Mouse (Mus musculus): ENCODE data around the gene Trim29. TPM values are rescaled to one million over a fixed set of nuclear protein-coding genes. Genes with fewer than 3 reads are reported as not detected.
A peak's percentile ranks its signal among the peaks of the same experiment; 100 is the strongest.

The Trim29 gene
- polyA plus RNA-seq, 1 experiment from 2014 or later = 1.3 TPM

GRCm38 (mm10) chr9:43339614-43340020, 29.0 kb downstream of the Trim29 start:
- Histone ChIP-seq H3K9me3 (ENCODE audit: control insufficient read depth, low read length) (no peaks in the 10 kb centered on the region), H3K27ac (ENCODE audit: low read length) (no peak overlapping the region), H3K27me3 (ENCODE audit: control insufficient read depth, insufficient read depth, low read depth, low read length) (no peaks in the 10 kb centered on the region; the same call in 1 of the 2 replicates), H3K4me1 (replicated peaks; ENCODE audit: control insufficient read depth, insufficient read depth, low read length) (no peaks in the 10 kb centered on the region), H3K9ac (ENCODE audit: low read length) (no peak overlapping the region), H3K4me2 (ENCODE audit: low read depth, low read length) (no peak overlapping the region), H3K4me3 (ENCODE audit: low read length) (no peak overlapping the region), H3K36me3 (ENCODE audit: control insufficient read depth, insufficient read depth, low read length) (no peaks in the 10 kb centered on the region)
- 0% methylated on average over 2 of the region's 2 CpGs for WGBS
- ATAC-seq (ENCODE audit: low read depth) = 0 out of 2 replicates have a peak, but pooled peaks have one; percentile 17

DNA sequence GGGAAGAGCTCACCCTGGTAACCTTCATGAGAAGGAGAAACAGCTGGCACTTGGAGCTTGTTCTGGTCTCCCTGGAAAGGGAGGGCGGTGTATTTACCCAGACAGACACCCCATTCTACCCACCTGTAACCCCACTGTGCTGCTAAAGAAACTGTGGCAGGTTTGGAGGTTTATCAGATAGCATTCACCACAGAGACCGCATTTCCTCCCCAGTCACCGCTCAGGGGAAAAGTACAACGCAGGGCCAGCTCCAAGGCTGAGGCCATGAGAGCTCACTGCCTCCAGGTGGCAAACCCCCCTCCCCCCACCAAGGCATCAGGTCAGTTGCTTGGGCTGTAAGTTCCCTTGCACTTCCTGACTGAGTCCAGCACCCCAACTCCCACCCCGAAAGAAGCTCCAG, 39.4 kb downstream of the Trim29 start:
- no peak overlapping the region for H3K4me3 ChIP-seq (ENCODE audit: low read length)
- no peak for ATAC-seq (ENCODE audit: low read depth)
- H3K9me3 ChIP-seq (ENCODE audit: control insufficient read depth, low read length) = no peaks in the 10 kb centered on the region
- H3K27me3 ChIP-seq (ENCODE audit: control insufficient read depth, insufficient read depth, low read depth, low read length) = no peaks in the 10 kb centered on the region
- H3K4me2 ChIP-seq (ENCODE audit: low read depth, low read length) = no peak overlapping the region
- no peak overlapping the region for H3K9ac ChIP-seq (ENCODE audit: low read length)
- no peaks in the 10 kb centered on the region for H3K36me3 ChIP-seq (ENCODE audit: control insufficient read depth, insufficient read depth, low read length)
- 34% methylated on average over 5 of the region's 5 CpGs for WGBS
- no peaks in the 10 kb centered on the region for H3K4me1 ChIP-seq (replicated peaks; ENCODE audit: control insufficient read depth, insufficient read depth, low read length)
- H3K27ac ChIP-seq (ENCODE audit: low read length) = no peak overlapping the region

DNA sequence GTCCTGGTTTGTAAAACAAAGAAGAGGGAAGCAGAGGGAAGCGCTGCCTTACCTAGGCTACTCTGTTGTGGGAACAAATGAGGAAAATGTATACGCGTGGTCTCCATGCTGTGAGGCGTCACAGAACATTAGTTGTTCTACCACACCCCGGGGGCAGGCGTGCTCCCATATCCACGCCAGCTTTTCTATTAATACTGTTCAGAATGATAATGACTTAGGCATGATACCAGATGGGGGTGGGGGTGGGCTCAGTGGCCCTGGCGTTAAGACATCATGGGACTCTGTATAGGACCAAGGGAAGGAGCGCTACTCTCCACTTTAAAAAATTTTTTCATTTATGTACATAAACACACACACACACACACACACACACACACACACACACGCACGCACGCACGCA, 40.4 kb downstream of the Trim29 start:
- no peak overlapping the region for H3K9ac ChIP-seq (ENCODE audit: low read length)
- no peak overlapping the region for H3K4me3 ChIP-seq (ENCODE audit: low read length)
- 66% methylated on average over 13 of the region's 13 CpGs for WGBS
- H3K4me2 ChIP-seq (ENCODE audit: low read depth, low read length) = no peak overlapping the region
- no peak overlapping the region for H3K27ac ChIP-seq (ENCODE audit: low read length)
- no peaks in the 10 kb centered on the region for H3K36me3 ChIP-seq (ENCODE audit: control insufficient read depth, insufficient read depth, low read length)
- H3K4me1 ChIP-seq (replicated peaks; ENCODE audit: control insufficient read depth, insufficient read depth, low read length) = no peaks in the 10 kb centered on the region
- H3K9me3 ChIP-seq (ENCODE audit: control insufficient read depth, low read length) = no peaks in the 10 kb centered on the region
- no peaks in the 10 kb centered on the region for H3K27me3 ChIP-seq (ENCODE audit: control insufficient read depth, insufficient read depth, low read depth, low read length)
- ATAC-seq (ENCODE audit: low read depth) = no peak

DNA sequence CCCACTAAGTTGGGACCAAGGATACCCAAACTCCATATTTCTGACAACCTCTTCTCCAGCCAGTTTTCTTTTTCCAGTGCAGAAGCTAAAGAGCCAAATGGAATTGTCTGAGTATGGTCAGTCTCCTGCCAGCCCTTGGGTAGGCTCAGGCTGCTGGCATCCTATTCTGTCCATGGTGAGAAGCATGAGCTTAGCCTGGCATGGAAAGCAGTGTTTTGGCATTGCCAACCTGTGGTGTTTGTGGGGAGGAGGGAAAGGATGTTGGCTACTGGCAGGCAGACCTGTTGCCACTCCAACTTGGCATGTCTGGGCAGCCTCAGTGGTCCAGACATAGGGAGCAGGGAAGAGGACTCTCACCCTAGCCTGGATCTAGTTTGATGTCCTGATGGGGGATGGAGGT, 46.4 kb downstream of the Trim29 start:
- Histone ChIP-seq H3K27me3 (ENCODE audit: control insufficient read depth, insufficient read depth, low read depth, low read length) (no peaks in the 10 kb centered on the region), H3K9me3 (ENCODE audit: control insufficient read depth, low read length) (no peaks in the 10 kb centered on the region), H3K4me3 (ENCODE audit: low read length) (no peak overlapping the region), H3K4me1 (replicated peaks; ENCODE audit: control insufficient read depth, insufficient read depth, low read length) (no peaks in the 10 kb centered on the region), H3K27ac (ENCODE audit: low read length) (no peak overlapping the region), H3K4me2 (ENCODE audit: low read depth, low read length) (no peak overlapping the region), H3K9ac (ENCODE audit: low read length) (no peak overlapping the region), H3K36me3 (ENCODE audit: control insufficient read depth, insufficient read depth, low read length) (no peaks in the 10 kb centered on the region)
- no peak for ATAC-seq (ENCODE audit: low read depth)

GRCm38 (mm10) chr9:43358591-43359323, 48.1 kb downstream of the Trim29 start:
- ATAC-seq (ENCODE audit: low read depth) = no peak
- H3K27me3 ChIP-seq (ENCODE audit: control insufficient read depth, insufficient read depth, low read depth, low read length) = no peaks in the 10 kb centered on the region
- H3K4me3 ChIP-seq (ENCODE audit: low read length) = no peak overlapping the region
- WGBS = 44% methylated on average over 15 of the region's 15 CpGs
- H3K36me3 ChIP-seq (ENCODE audit: control insufficient read depth, insufficient read depth, low read length) = no peaks in the 10 kb centered on the region
- H3K4me2 ChIP-seq (ENCODE audit: low read depth, low read length) = no peak overlapping the region
- H3K4me1 ChIP-seq (replicated peaks; ENCODE audit: control insufficient read depth, insufficient read depth, low read length) = no peaks in the 10 kb centered on the region
- no peaks in the 10 kb centered on the region for H3K9me3 ChIP-seq (ENCODE audit: control insufficient read depth, low read length)
- no peak overlapping the region for H3K27ac ChIP-seq (ENCODE audit: low read length)
- no peak overlapping the region for H3K9ac ChIP-seq (ENCODE audit: low read length)

DNA sequence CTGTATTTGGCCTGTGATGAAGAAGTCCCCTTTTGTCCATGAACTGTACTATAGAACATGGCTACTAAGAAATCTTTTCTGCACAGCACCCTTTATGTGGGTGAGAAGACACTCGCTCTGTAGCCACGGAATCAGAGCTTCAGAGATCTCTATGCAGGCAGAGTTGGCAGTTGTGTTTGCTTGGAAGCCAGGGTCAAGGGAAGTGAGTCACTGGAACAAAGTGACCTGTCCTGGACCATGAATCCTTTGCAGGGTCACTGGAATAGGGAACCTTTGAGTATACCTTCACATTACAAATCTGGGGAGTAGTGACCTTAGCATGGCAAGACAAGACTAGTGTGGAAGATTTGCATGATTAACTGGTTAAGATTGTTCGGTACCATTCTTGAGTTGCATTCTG, 58.1 kb downstream of the Trim29 start:
- H3K9me3 ChIP-seq (ENCODE audit: control insufficient read depth, low read length) = no peaks in the 10 kb centered on the region
- no peaks in the 10 kb centered on the region for H3K27me3 ChIP-seq (ENCODE audit: control insufficient read depth, insufficient read depth, low read depth, low read length)
- 83% methylated on average over 3 of the region's 3 CpGs for WGBS
- ATAC-seq (ENCODE audit: low read depth) = no peak
- no peak overlapping the region for H3K9ac ChIP-seq (ENCODE audit: low read length)
- no peak overlapping the region for H3K27ac ChIP-seq (ENCODE audit: low read length)
- H3K36me3 ChIP-seq (ENCODE audit: control insufficient read depth, insufficient read depth, low read length) = no peaks in the 10 kb centered on the region
- H3K4me3 ChIP-seq (ENCODE audit: low read length) = no peak overlapping the region
- no peak overlapping the region for H3K4me2 ChIP-seq (ENCODE audit: low read depth, low read length)
- H3K4me1 ChIP-seq (replicated peaks; ENCODE audit: control insufficient read depth, insufficient read depth, low read length) = no peaks in the 10 kb centered on the region

GRCm38 (mm10) chr9:43383871-43384270, 73.2 kb downstream of the Trim29 start:
- H3K4me3 ChIP-seq (ENCODE audit: low read length) = no peak overlapping the region
- H3K4me2 ChIP-seq (ENCODE audit: low read depth, low read length) = no peak overlapping the region
- H3K27me3 ChIP-seq (ENCODE audit: control insufficient read depth, insufficient read depth, low read depth, low read length) = no peaks in the 10 kb centered on the region
- no peaks in the 10 kb centered on the region for H3K4me1 ChIP-seq (replicated peaks; ENCODE audit: control insufficient read depth, insufficient read depth, low read length)
- ATAC-seq (ENCODE audit: low read depth) = no peak
- no peaks in the 10 kb centered on the region for H3K36me3 ChIP-seq (ENCODE audit: control insufficient read depth, insufficient read depth, low read length)
- no peak overlapping the region for H3K27ac ChIP-seq (ENCODE audit: low read length)
- no peak overlapping the region for H3K9ac ChIP-seq (ENCODE audit: low read length)
- H3K9me3 ChIP-seq (ENCODE audit: control insufficient read depth, low read length) = no peaks in the 10 kb centered on the region
- WGBS = 71% methylated on average over 4 of the region's 4 CpGs

GRCm38 (mm10) chr9:43384400-43384799, 73.8 kb downstream of the Trim29 start:
- 58% methylated on average over 3 of the region's 3 CpGs for WGBS
- Histone ChIP-seq H3K27ac (ENCODE audit: low read length) (no peak overlapping the region), H3K36me3 (ENCODE audit: control insufficient read depth, insufficient read depth, low read length) (no peaks in the 10 kb centered on the region), H3K4me2 (ENCODE audit: low read depth, low read length) (no peak overlapping the region), H3K27me3 (ENCODE audit: control insufficient read depth, insufficient read depth, low read depth, low read length) (no peaks in the 10 kb centered on the region), H3K9me3 (ENCODE audit: control insufficient read depth, low read length) (no peaks in the 10 kb centered on the region), H3K4me1 (replicated peaks; ENCODE audit: control insufficient read depth, insufficient read depth, low read length) (no peaks in the 10 kb centered on the region), H3K4me3 (ENCODE audit: low read length) (no peak overlapping the region), H3K9ac (ENCODE audit: low read length) (no peak overlapping the region)
- ATAC-seq (ENCODE audit: low read depth) = no peak

All from lung, embryonic 16.5 days (tissue).